Mouse (Mus musculus) CH12.LX (cell line): Measurements from ENCODE around the gene Zfp688.
"Not testable (repeated sequence)": the region's sequence is repeated elsewhere in the genome, so short reads cannot be mapped to it uniquely, and the experiment has no call there.

Experiments
- JUN ChIP-seq: IDR thresholded peaks from 2 replicates; pipeline ENCODE4 v1.6.1; 2011; ENCODE audit warnings: low read depth, mild to moderate bottlenecking, low read length, improper control_type of control experiment, moderate library complexity; ENCODE audit not compliant: insufficient read depth
- MEF2A ChIP-seq: IDR thresholded peaks from 2 replicates; pipeline ENCODE4 v1.6.1; 2014; ENCODE audit warnings: low read depth, mild to moderate bottlenecking, inconsistent platforms, low read length, improper control_type of control experiment, borderline replicate concordance
- ZNF384 ChIP-seq: IDR thresholded peaks from 2 replicates; pipeline ENCODE4 v1.6.1; 2012; ENCODE audit warnings: low read depth, low read length, improper control_type of control experiment, inconsistent platforms

DNA sequence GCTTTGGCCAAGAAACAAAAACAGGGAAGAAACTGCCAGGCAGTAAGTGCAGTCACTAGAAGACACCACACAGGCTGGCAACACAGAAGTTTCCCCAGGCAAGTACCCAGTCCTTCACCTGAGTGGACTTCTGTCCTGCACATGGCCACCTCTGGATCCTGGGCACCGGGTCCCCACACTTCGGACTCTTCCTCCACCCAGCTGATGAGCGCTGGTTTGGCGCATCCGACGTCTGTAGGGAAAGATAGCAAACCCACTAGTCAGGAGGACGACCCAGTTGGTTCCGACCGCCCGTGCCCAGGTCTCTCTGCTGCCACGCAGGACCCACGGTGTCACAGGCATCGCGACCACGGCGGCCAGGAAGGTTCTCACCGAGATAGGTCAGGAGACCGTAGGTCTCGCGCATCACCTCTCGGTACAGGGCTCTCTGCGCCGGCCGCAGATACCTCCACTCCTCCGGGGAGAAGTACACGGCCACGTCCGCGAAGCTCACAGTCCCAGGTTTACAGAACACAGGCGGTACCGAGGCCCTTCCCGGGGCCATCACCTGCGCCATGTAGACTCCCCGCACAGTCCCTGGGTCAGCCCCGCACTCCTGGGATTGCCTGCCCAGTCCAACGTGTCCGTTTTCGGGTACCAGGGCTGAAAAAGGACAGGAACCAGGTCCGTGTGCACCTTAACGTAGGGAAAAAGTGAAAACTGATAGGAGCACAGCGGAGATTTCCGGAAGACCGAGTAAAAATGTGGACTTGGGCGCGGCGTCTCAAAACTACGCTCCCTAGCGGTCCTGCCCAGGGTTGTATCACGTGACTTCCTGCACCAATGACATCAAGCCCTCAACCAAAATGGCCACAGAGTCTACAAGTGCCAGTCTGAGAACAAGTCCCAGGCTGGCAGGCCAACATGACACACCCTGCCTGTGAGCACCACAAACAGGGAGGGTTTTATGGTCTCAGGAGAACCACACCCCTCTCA, 46.3 kb downstream of the Zfp688 start, which contains the start of gene Zfp747:
- TF ChIP-seq ZNF384, result not testable (repeated sequence)
- TF ChIP-seq JUN (peak; percentile 30), MEF2A (peak; percentile 51; the same call in 1 of the 2 replicates)
